In genomic region chrX:162652445-162652844, GRCm38 (mm10) we compare ENCODE assay signal across 26 mouse cellular contexts. TPM values are rescaled to one million over a fixed set of nuclear protein-coding genes. Genes with fewer than 3 reads are reported as not detected.
"Had no signal": no experiment of that assay in that cellular context is flagged by ENCODE, and none has a peak within 500 bp of the region (broad histone marks: within the 10 kb centered on the region; RNA-seq: fewer than 3 reads in every experiment).

No protein-coding gene starts in this region.

- H3K4me3 ChIP-seq: gastrocnemius, adult 2 months; heart, adult 2 months; heart, embryonic 13.5 days; heart, embryonic 15.5 days; hindbrain, embryonic 12.5 days; intestine, embryonic 15.5 days; limb, embryonic 13.5 days; limb, embryonic 15.5 days; liver, embryonic 12.5 days had no signal

- H3K27ac ChIP-seq: gastrocnemius, adult 2 months; heart, adult 2 months; heart, embryonic 13.5 days; heart, embryonic 15.5 days; hindbrain, embryonic 12.5 days; hindbrain, embryonic 14.5 days; intestine, embryonic 15.5 days; limb, embryonic 13.5 days; limb, embryonic 15.5 days; liver, embryonic 12.5 days; liver, embryonic 14.5 days had no signal

- H3K36me3 ChIP-seq: heart, embryonic 13.5 days; heart, embryonic 15.5 days; hindbrain, embryonic 12.5 days; intestine, embryonic 15.5 days; limb, embryonic 13.5 days; limb, embryonic 15.5 days; liver, embryonic 12.5 days had no signal

- H3K4me1 ChIP-seq: heart, embryonic 13.5 days; heart, embryonic 15.5 days; hindbrain, embryonic 12.5 days; intestine, embryonic 15.5 days; limb, embryonic 13.5 days; limb, embryonic 15.5 days; liver, embryonic 12.5 days had no signal

- DNase-seq: gastrocnemius, adult 2 months; gastrocnemius, postnatal 10 days; gastrocnemius, postnatal 25 days; heart, adult 11 months; heart, adult 2 months; heart, postnatal 14 days; heart, postnatal 36 days; kidney, adult 18-20 months; kidney, adult 8-10 months; kidney, postnatal 14 days; kidney, postnatal 36 days; layer of hippocampus, adult 9-11 months; layer of hippocampus, postnatal 36 days; left cerebral cortex, postnatal 4 days had no signal

- ATAC-seq: hindbrain, embryonic 16.5 days; inflammation-experienced regulatory T-cells, adult 6 months; intestine, embryonic 15.5 days; intestine, postnatal 0 days; liver, embryonic 12.5 days had no signal

RNA-seq across cellular contexts. Expression of gene Reps2, which starts 9.0 kb away (rescaled TPM):
- polyA plus RNA-seq: inflammation-experienced regulatory T-cells, adult 6 months had no signal
